Mouse (Mus musculus): ENCODE measurements around the gene Tll1.
"Not testable (repeated sequence)": the region's sequence is repeated elsewhere in the genome, so short reads cannot be mapped to it uniquely, and the experiment has no call there.

Gene Tll1

DNA sequence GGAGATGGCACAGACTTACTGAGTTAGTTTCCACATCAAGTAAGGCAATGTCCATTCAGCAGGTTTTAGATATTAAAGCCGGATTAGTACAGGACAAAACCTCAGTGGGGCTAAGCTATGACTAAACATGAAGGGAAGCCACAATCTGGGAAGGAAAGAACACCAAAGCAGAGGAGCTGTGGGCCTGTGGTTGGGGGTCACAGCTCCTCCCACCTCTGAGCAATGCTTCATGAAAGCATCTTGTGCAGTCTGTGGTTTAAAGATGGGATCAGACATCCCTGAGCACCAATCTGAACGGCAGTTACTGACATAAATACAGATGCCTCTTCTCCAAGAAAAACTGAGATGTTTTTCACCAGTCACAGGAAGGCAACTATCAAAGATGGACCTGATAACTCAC, 132.7 kb downstream of the Tll1 start:
- no peak for DNase-seq (ENCODE audit: extremely low read depth, insufficient read length, low spot score)

DNA sequence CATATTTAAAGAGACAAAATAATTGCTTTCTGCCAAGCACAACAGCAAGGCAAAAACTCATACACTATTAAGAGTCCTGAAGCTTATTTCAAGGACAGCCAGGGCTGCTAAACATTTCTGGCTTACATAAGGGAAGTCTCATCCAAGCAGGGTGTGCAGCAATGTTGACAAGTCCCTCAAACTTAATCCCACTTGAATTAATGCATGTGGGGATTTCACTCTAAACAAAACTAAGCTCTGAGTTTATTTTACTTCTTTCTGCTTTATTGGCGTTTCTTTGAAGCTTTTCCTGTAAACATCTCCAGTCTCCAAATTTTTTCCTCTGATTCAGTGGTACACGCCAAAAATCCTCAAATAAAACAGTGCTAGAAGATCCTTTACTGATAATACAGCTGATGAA, 146.2 kb downstream of the Tll1 start:
- DNase-seq (ENCODE audit: extremely low read depth, insufficient read length, low spot score) = no peak

DNA sequence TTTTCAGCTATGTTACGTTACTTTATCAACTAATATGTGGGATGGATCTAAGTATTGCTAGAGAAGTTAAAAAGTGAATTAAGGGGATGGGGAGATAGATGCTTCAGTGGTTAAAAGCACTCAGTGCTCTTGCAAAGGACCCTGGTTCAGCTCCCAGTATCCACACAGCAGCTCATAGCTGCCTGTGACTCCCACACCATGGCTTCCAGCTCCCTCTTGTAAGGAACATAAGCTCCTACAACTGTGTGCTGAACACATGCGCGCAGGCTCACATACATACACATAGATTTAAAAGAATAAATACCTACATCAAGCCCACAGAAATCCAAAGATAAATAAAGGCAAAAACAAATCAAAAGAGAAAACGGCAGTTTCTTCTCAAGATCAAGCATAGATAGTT, 148.5 kb downstream of the Tll1 start:
- DNase-seq (ENCODE audit: extremely low read depth, insufficient read length, low spot score) = no peak

DNA sequence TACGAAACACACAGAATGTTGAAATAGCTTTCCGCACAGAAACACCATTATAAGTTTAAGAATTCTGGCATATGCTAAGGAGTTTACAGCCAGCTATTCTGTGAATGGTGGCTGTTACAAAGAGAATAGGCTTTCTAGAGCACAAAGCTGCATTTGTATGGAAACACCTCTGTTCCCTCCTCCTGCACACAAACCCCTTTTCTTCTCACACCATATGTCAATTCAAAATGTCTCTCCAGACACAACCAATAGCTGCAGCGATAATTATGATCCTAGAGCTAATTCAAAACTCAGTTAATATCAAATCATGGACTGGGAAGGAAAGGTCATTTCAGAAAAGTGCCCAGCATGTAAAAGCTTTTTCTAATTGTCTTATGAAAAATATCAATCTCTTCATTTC, 157.5 kb downstream of the Tll1 start:
- no peak for DNase-seq (ENCODE audit: extremely low read depth, insufficient read length, low spot score)

DNA sequence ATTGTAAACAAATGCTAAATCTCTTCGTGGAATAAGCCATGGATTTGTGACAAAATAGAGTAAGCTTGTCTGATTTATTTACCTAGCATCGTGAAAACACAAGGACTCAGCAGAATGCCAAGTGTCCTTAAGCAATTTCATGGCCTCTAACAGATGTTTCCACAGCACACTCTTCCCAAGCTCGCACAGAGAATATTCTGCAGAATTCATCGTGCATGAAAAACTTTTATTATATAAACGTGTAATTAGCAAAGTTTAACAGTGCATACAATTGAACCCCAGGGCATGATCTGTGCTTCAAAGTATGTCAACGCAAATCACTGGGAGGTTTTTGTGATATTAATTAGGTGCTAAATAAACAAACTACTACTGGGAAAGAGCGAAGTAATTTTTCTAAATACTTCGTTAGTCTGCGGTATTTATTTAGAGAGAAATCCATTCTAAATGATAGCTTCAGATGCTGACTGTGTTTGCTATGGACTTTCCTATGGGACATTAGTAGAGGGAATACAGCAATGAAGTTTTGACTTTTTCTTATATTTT, 158.0 kb downstream of the Tll1 start:
- DNase-seq (ENCODE audit: extremely low read depth, insufficient read length, low spot score) = no peak

DNA sequence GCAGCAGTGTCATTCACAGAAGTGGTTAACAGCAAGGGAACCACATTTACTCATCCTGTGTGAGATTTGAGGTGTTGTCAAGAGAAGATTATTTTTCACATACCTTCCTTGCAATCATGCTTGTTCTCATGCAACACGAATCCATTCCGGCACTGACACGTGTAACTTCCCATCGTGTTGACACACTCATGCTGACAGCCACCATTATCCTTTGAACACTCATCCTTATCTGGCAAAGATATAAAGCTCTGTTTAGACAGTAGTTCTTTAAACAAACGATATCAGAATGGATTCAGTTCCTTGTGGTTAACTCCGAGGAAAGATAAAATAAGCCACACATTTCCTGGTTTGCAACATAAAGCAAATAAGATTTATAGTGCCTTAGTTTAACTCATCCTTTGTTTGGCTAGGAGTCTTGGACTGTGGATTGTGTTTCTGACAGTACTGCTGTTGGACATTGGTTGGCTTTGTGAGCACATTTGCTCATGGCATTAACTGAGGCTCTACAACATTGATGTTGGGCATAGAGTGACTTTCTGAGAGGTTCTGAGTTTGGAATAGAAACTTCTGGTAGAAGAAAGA, 164.7 kb downstream of the Tll1 start:
- no peak for DNase-seq (ENCODE audit: extremely low read depth, insufficient read length, low spot score)

DNA sequence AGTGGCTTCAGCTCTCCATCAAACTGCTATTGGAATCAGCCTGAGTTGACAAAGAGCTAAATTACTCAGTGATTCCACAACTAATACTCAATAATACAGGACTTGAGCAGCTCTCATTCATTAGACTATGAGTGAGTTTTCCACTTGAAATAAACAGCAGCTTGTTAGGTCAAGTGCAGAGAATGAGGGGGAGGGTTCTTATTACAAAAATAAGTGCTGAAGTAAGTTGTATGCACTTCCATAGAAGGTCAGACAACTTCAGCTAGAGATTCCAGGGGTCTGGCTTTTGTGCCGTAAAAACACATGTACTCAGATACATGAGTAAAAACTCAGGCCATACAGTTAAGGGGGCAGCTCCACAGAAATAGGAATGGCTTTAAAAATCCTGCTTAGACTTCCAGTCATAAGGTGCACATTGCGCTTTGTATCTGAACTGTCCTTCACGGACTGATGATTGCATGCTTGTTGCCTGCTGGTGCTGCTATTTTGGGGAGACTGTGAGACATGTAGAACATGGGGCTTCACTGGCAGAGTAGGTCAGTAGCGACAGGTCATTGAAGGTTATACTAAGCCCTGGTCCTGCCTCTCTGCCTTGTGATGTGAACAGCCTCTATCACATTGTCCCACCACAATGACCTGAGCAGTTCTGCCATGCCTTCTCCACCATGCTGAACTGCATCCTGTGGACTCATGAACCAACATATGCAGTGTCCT, 175.2 kb downstream of the Tll1 start:
- no peak for DNase-seq (ENCODE audit: extremely low read depth, insufficient read length, low spot score)

DNA sequence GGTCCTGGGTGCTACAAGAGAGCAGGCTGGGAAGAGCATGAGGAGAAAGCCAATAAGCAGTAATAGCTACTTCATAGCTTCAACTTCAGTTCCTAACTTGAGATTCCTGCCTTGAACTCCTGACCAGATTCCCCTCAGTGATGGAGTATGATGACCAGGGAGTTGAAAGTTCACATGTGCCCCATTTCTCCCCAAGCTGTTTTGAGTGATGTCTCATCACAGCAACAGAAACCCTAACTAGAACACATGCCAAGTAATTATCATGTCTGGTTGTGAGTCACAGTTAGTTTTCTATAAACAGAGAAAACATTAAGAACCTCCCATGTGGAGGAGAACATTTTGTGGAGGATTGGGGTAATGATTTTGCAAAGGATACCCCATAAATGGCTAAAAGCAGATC, 176.0 kb downstream of the Tll1 start:
- no peak for DNase-seq (ENCODE audit: extremely low read depth, insufficient read length, low spot score)

DNA sequence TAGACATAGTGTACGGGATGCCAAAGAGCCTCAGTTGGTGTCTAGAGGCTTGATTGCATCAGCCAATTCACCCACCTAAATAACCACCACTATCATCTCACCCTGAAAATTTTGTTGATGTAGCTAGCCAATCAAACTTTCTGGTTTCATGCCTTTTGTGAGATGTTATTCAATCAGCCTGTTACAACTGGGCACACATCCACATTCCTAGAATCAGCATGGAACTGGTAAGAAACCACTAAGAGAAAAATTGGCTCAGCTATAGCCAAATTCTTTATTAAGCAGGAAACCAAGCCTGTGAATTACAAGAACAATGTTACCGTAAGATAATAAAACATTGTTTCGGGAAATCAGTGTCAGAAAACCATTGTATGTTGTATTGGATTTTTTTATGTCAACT, 176.5 kb downstream of the Tll1 start:
- DNase-seq (ENCODE audit: extremely low read depth, insufficient read length, low spot score) = no peak

DNA sequence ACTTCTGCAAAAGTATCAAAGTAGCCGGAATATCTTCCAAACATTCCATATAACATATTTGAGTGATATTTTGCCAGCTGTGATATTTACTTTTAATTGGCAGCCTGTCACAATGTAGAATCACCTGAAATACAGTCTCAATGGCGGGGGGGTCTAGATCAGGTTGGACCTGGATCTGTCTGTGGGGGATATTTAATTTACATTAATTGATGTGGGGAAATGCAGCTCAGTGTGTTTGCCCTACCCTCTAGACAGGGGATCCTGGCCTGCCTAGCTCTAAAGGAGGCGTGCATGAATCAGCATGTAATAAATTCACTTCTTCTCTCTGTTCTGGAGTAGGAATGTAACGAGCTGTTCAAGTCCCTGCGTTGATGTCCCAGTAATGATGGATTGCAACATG, 181.7 kb downstream of the Tll1 start:
- DNase-seq (ENCODE audit: extremely low read depth, insufficient read length, low spot score) = no peak

DNA sequence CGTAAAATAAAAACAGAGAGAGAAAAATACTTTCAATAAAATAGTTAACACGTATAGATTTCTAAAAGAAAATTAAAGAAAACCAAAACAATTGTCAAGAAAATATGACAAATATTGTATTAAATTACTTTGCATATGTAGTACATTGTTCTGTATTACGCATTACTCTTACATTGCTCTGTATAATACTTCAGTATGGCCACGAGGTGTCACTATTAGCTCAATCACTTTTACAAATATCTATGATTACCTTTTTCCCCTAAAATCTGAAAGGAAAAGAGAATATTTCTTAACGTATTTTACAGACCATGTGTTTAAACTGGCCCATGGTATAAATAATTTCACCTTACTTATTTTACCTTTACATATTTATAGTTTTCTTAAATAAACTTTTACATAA, 182.5 kb downstream of the Tll1 start:
- peak; percentile 1 for DNase-seq (ENCODE audit: extremely low read depth, insufficient read length, low spot score)

DNA sequence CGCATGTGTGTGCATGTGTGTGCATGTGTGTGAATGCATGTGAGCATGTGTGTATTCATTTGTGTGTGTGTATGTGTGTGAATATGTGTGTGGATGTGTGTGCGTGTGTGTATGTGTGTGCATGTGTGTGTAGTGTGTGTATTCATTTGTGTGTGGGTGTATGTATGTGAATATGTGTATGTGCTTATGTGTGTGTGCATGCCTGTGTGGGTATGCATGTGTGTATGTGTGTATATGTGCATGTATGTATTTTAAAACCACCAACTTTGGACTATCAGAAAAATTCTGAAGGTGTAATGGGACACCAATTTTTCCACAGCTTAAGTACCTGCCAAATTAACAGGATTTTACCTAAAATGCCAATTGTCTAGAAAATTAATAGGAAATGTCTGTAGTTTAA, 183.0 kb downstream of the Tll1 start:
- no peak for DNase-seq (ENCODE audit: extremely low read depth, insufficient read length, low spot score)

DNA sequence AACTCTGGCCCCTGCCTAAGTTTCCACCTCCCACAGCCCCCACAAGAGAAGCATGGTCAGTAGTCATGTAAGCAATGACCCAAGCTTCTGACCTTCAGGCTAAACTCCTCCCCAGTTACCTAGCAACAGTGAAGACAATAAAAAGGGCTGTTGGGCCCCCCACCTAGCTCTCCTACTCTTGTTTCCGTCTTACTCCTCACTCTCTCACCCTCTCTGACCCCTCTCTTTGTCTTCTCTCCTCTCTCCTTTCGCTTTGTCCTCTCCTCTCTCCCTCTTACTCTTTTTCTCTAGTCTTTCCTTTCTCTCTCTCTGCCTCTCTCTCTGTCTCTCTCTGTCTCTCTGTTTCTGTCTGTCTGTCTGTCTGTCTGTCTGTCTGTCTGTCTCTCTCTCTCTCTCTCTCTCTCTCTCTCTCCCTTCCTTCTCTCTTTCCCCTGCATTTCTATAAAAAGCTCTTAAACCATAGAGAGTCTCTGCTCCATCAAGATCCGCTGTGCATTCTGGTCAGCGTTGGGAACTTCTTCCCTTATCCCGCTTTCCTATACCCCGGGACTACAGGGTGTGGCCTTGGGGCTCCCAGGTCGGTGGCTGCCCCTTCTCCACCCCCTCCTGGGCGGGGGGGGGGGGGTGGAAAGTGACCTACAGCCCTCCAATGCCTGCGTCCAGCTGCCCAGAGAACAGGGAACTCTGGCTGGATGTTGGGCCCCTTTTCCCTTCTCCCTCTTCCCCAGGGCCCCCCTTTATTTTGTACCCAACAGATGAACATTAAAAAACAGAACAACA, 235.3 kb downstream of the Tll1 start:
- DNase-seq (ENCODE audit: extremely low read depth, insufficient read length, low spot score) = not testable (repeated sequence)
